Mouse (Mus musculus): ENCODE results near the gene Nox3.

DNA sequence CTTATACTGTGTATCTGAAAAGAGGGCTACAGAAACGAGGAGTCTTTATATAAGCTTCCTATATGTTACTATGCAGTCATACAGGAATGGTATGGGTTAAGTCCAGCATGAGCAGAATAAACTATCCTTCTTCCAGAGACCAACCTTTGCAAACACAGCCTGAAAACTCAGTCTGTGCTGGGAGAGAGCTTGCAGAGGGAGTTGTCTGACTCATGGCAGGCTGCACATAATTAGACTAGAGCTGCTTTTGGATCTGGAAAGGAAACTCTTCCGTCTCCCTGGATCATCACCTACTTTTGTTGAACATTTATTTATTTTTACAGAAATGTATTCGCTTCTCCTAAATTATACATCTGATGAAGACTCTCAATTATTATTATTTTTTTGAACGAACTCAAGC, 26.8 kb downstream of the Nox3 start:
- TF ChIP-seq CTCF (conservative IDR thresholded peaks at IDR 0.05 in 1 of 2, IDR thresholded peaks at IDR 0.05 in 1 of 2; ENCODE audit: low read depth in 2 of 2, low read length in 2 of 2) (no peak), MAFK (IDR thresholded peaks at IDR 0.05; ENCODE audit: insufficient replicate concordance, low read length) (no peak), MAX (IDR thresholded peaks at IDR 0.05; ENCODE audit: low read length) (no peak), POLR2A (IDR thresholded peaks at IDR 0.05; ENCODE audit: low read depth, low read length) (no peak), USF1 (IDR thresholded peaks at IDR 0.05; ENCODE audit: low read depth, low read length) (no peak), SIN3A (IDR thresholded peaks at IDR 0.05; ENCODE audit: low read length) (no peak), ZKSCAN1 (IDR thresholded peaks at IDR 0.05; ENCODE audit: borderline replicate concordance, low read depth, low read length) (no peak)
